Mouse (Mus musculus) left cerebral cortex, postnatal 25 days (tissue): ENCODE measurements at regions not wholly inside any gene's neighbourhood (a gene's known extent, or its start where the extent isn't known, plus 50 kb on each side); places are given as distances from the start of the nearest gene placed in this dataset.
A peak's percentile ranks its signal among the peaks of the same experiment; 100 is the strongest.

Experiments
- DNase-seq, 2 experiments: peaks; one replicate each; pipeline ENCODE4 v3.0.0; 2022; ENCODE audit warnings: low spot score in 2 of 2, mixed read lengths in 1 of 2
- intact Hi-C: fragments of 180-260 bp; cut with DNase I; formaldehyde crosslinking; loops from one replicate; pipeline ENCODE4 v1.15.1; 2025

GRCm38 (mm10) chr11:44144477-44144876, 243.5 kb upstream of the Adra1b start:
- no peak for DNase-seq
- intact Hi-C loops = no loop called here

DNA sequence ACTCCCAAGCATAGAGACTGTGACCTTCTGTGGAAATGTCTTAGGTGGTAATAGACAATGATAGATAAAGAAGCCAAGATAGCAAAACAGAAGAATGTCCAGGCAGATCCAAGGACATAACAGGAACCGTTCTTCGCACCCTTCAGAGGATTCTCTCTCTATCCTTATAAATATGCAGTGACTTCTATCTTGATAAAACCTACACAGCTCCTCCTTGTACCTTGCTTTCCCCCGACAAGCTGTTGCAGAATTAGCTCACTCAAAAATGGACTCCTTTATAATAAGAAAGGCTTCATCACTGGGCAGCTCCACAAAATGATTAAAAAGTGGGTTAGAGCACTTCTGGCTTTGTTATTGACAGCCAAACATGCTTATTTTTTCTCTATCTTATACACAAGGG, 245.4 kb upstream of the Adra1b start:
- peak in 1 of 2 experiments; percentile 64 for DNase-seq
- intact Hi-C loops = loop anchor here (5.0 kb wide), 1 partner anchor 181 kb away; no protein-coding TSS in a partner anchor

GRCm38 (mm10) chr11:44153576-44153975, 246.3 kb upstream of the Il12b start:
- intact Hi-C loops = no loop called here
- DNase-seq = no peak

- intact Hi-C loops = no loop called here
- no peak for DNase-seq
Measured at GRCm38 (mm10) chr11:44155591-44155990, 244.3 kb upstream of the Il12b start.

- no peak for DNase-seq
- intact Hi-C loops = no loop called here
Measured at GRCm38 (mm10) chr11:44156081-44156480, 243.8 kb upstream of the Il12b start.

DNA sequence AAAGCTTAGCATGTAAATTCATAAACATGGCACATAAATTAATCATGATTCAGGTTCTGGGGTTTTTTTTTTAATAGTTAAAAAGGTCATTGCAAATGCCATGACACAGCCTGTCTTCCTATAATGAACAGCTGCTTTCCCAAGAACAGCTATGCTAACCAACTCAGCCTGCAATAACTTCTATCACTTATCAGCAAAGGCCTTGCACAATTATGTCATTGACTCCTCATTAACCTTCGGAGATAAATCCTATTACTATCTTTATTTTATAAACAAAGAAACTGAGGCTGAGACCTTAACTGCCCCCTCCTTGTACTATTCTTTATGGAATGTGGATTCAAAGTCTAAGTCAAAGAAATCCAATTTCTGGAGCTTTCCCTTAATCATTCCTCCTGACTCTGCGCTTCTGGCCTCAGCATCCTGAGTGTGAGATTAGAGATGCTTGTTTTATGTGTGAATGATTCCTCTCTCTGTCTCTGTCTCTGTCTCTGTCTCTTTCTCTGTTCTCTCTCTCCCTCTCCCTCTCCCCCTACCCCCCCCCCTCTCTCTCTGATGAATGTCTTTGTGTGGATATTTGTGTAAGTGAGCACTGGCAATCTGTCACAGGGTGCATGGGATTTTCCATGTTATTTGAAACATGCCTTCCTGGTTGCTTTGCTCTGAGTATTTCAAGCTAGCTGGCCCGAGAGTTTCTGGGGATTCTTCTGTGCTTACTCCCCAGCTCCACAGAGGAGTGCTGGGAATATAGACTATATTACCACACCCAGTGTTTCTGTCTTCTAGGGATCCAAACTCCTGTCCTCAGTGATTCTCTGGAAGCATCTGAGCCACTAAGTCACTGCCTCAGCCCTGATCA, 243.1 kb upstream of the Il12b start:
- intact Hi-C loops = no loop called here
- DNase-seq = no peak

DNA sequence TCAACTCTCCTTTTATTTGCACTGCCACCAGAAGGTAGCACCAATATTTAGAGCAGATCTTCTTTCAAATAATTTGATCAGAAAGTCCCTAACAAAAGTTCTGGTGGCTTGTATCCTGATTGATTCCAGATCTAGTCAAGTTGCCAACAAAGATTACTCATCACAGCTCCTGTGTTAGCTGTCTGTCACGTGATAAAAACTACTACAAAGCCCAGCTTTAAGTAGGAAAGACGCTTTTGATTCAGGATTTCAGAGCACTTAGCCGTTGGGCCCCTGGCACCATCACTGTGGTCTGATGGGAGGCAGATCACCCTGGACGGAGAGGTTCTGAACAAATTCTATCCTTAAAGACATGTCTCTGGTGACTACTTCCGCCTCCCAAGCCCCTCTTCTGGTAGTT, 241.6 kb upstream of the Il12b start:
- intact Hi-C loops = no loop called here
- no peak for DNase-seq

DNA sequence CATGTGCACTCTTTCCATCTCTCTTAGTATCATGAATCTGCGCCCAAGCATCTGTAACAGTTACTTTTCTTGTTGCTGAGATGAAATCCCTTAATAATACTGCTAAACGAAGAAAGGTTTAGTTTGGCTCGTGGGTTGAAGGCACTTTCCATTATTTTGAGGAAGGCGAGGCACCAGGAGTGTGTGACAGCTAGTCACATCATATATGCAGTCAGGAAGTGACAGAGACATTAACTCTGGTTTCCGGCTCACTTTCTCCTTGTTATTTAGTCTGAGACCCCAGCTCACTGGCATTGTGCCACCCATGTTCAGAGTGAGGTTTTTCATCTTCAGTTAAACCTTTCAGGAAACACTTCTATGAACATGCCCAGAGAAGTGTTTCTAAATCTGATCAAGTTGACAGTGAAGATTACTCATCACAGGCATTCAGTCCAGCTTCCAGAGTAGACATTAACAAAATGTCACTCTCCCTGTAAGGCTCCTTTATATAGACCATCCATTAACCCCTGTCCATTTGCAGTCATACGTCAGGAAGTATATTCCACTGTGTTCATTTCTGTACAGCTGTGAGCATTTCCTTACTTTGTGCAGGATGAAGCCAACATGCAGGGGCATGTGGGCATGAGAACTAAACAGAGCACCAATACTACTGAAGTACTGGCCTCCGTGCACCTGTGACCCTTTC, 238.0 kb upstream of the Il12b start:
- intact Hi-C loops = no loop called here
- no peak for DNase-seq

DNA sequence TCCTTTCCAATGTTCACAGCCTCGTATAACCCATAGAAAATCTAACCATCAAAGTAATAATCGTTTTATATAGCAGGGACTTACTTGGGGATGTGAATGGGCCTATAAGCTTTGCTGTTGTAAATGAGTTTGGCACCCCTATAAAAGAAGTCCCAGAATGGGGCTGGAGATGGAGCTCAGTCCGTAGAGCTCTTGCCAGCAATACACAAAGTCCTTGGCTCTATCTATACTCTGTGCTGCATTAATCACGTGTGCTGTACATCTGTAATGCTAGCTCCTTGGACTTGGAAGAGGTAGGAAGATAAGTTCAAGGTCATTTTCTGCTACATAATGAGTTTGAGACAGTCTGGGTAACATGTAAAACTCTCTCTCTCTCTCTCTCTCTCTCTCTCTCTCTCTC, 236.8 kb upstream of the Il12b start:
- DNase-seq = no peak
- intact Hi-C loops = no loop called here

GRCm38 (mm10) chr11:44163748-44164147, 236.1 kb upstream of the Il12b start:
- no peak for DNase-seq
- intact Hi-C loops = loop anchor here (2.0 kb wide), 1 partner anchor 15 kb away; no protein-coding TSS in a partner anchor

DNA sequence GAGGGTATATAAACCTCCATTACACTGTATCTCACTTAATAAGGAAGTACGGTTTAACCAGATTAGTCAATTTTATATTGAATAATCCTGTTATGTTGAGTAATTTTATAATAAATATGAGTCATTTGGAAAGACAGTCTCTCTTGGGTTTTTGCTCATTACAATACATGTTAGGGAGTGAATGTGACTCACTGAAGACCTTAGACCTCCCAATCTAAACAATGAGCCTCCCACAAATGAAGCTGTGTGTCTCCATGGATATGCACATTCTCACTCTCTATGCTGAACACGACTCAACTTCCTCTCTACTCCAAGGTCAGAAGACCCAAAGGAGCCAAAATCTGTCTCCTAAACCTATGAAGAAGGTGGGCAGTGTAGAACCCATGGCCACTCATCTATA, 235.7 kb upstream of the Il12b start:
- intact Hi-C loops = loop anchor here (2.0 kb wide), 1 partner anchor 15 kb away; no protein-coding TSS in a partner anchor
- no peak for DNase-seq

DNA sequence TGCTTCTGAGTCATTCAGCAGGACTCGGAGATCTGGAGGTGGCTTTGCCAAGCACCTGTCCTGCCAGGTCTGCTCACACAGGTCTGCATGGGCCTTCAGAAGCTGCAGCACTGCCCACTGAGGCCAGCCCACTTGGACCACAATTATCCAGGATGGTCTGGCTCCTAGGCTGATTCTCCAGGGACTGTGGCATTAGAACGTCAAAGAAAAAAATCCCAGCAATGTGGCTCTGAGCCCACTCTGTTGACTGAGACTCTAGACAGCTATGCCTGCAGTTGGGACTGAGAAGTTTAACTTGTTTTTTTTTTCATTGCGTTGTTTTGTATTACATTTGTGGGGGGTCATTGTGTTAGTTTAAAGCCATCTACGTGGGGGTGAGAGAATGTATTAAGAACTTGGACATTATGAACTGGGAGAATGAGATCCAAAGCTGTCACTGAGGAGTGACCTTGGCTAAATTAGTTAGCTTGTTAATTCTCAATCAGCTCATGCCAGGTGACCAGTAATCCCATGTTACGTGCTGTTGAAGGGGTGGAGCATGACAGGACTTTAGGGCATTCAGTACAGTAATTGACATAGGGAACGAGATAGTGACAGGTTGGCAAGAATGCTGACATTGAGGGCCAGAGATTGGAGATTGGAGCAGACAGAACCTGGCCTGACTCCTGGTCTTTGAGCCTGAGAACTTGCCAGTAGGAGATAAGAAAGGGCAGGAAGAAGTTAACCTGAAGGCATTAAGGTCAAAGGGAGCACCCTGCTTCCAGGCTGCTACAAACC, 232.0 kb upstream of the Il12b start:
- DNase-seq = no peak
- intact Hi-C loops = no loop called here

- intact Hi-C loops = no loop called here
- no peak for DNase-seq
Measured at GRCm38 (mm10) chr11:44172478-44172877, 227.4 kb upstream of the Il12b start.

DNA sequence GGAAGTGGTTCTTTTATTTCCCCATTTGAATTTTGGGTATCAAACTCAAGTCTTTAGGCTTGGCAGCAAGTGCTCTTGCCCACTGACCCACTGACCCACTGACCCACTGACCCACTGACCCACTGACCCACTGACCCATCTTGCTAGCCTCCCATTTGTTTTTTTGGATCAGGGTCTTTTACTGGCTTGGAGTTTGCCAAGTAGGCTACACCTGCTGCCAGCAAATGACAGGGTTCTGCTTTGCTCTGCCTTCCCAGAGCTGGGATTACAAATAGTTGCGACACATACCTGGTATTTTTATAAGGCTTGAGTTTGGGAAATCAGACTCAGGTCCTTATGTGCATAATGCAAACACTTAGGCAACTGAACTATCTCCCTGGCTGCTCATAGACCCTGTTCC, 226.7 kb upstream of the Il12b start:
- DNase-seq = no peak
- intact Hi-C loops = no loop called here

DNA sequence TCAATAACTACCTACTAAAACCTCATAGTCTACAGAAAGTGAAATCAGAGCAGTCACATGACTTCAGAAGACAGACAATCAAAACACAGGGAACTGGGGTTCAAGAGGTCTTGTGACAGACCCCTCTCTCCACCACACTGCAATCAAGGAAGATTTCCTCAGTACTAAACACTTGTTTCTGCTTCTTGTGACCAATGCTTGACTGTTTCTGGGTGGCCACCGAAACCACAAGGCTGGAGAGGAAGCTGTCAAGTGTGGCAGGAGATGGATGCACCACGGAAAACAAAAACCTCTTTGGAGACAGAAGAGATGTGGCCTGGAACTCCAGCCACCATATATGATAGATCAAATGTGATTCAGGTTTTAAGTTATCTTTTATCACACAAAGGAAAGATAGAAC, 225.3 kb upstream of the Il12b start:
- DNase-seq = no peak
- intact Hi-C loops = no loop called here

- DNase-seq = no peak
- intact Hi-C loops = loop anchor here (2.0 kb wide), 1 partner anchor 15 kb away; no protein-coding TSS in a partner anchor
Measured at GRCm38 (mm10) chr11:44179711-44180110, 220.2 kb upstream of the Il12b start.

- intact Hi-C loops = no loop called here
Measured at GRCm38 (mm10) chr11:44183823-44184222, 216.0 kb upstream of the Il12b start.

DNA sequence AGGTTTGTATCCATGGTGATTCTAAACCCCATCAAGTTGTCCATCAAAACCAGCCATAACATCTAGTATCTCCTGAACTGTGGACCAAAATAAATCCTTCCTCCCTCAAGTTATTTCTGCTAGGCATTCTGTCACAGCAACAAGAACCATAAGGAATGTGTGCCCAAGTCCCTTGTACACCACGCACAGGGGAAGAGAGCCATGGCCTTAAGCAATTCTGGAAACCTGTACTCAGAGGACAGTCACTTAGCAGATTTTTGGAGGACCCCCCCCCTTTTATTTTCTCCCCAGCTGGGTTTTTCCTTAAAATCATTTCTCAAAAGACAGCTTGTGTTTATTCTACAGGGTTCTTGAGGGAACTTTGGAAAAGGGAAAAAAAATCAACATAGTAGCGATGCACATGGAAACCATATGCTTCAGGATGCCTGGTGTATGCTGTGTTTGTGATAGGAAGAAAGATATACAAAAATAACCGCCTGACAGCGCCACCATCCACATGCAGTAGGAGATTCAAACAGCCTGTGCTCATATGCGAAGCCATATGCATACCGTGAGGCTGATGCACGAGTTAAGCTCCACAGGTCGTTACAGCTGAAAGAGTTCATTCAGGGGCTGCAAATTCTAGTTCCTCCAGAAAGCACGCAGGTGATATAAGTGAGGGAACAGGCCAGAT, 214.5 kb upstream of the Il12b start:
- intact Hi-C loops = no loop called here
- DNase-seq = peak; percentile 29 to 74

More at GRCm38 (mm10) chr11:44183823-44184222, 216.0 kb upstream of the Il12b start:
- no peak for DNase-seq

GRCm38 (mm10) chr11:44188202-44188601, 211.7 kb upstream of the Il12b start:
- no peak for DNase-seq
- intact Hi-C loops = no loop called here

GRCm38 (mm10) chr11:44193806-44194205, 206.1 kb upstream of the Il12b start:
- intact Hi-C loops = no loop called here
- DNase-seq = no peak
